Mouse (Mus musculus): ENCODE data around the gene Wipf2.
"Not testable (repeated sequence)": the region's sequence is repeated elsewhere in the genome, so short reads cannot be mapped to it uniquely, and the experiment has no call there.

Wipf2 gene

GRCm38 (mm10) chr11:98907437-98908173, 44.2 kb downstream of the Wipf2 start, which contains the start of gene Cdc6:
TSS of gene Cdc6 (plus strand) at chr11:98907801.
- DNase-seq (ENCODE audit: low spot score), result peak; percentile 97

GRCm38 (mm10) chr11:98909654-98910053, 46.2 kb downstream of the Wipf2 start:
- peak; percentile 70 for DNase-seq (ENCODE audit: low spot score)

GRCm38 (mm10) chr11:98910415-98910814, 47.0 kb downstream of the Wipf2 start:
- DNase-seq (ENCODE audit: low spot score), result no peak

GRCm38 (mm10) chr11:98911498-98911897, 48.1 kb downstream of the Wipf2 start:
- DNase-seq (ENCODE audit: low spot score), result no peak

GRCm38 (mm10) chr11:98914196-98914595, 50.8 kb downstream of the Wipf2 start:
- DNase-seq (ENCODE audit: low spot score), result no peak

- DNase-seq (ENCODE audit: low spot score), result not testable (repeated sequence)
These were observed 52.9 kb downstream of the Wipf2 start for GRCm38 (mm10) chr11:98916376-98916775.

- DNase-seq (ENCODE audit: low spot score), result no peak
These were observed 54.1 kb downstream of the Wipf2 start for GRCm38 (mm10) chr11:98917428-98918005.

GRCm38 (mm10) chr11:98918231-98918630, 54.8 kb downstream of the Wipf2 start:
- peak; percentile 66 for DNase-seq (ENCODE audit: low spot score)

- no peak for DNase-seq (ENCODE audit: low spot score)
These were observed 55.6 kb downstream of the Wipf2 start for GRCm38 (mm10) chr11:98919009-98919408.

- peak; percentile 87 for DNase-seq (ENCODE audit: low spot score)
These were observed 58.4 kb downstream of the Wipf2 start for GRCm38 (mm10) chr11:98921813-98922212.

- peak; percentile 85 for DNase-seq (ENCODE audit: low spot score)
These were observed 58.9 kb downstream of the Wipf2 start for GRCm38 (mm10) chr11:98922307-98922706.

- DNase-seq (ENCODE audit: low spot score), result peak; percentile 73
These were observed 59.6 kb downstream of the Wipf2 start for GRCm38 (mm10) chr11:98922851-98923711.

- no peak for DNase-seq (ENCODE audit: low spot score)
These were observed 61.3 kb downstream of the Wipf2 start for GRCm38 (mm10) chr11:98924633-98925175.

GRCm38 (mm10) chr11:98925265-98925721, 61.9 kb downstream of the Wipf2 start:
- peak; percentile 61 for DNase-seq (ENCODE audit: low spot score)

- no peak for DNase-seq (ENCODE audit: low spot score)
These were observed 62.5 kb downstream of the Wipf2 start for GRCm38 (mm10) chr11:98925868-98926311.

GRCm38 (mm10) chr11:98926553-98926952, 63.1 kb downstream of the Wipf2 start:
- DNase-seq (ENCODE audit: low spot score), result no peak

- no peak for DNase-seq (ENCODE audit: low spot score)
These were observed 64.1 kb downstream of the Wipf2 start, which contains the start of gene Rara for GRCm38 (mm10) chr11:98927438-98928076. TSS of gene Rara (plus strand) at chr11:98927818.

- DNase-seq (ENCODE audit: low spot score), result peak; percentile 78
These were observed 64.9 kb downstream of the Wipf2 start for GRCm38 (mm10) chr11:98928186-98928893.

- DNase-seq (ENCODE audit: low spot score), result peak; percentile 89
These were observed 66.1 kb downstream of the Wipf2 start for GRCm38 (mm10) chr11:98929503-98929902.

GRCm38 (mm10) chr11:98930127-98930601, 66.7 kb downstream of the Wipf2 start:
- peak; percentile 76 for DNase-seq (ENCODE audit: low spot score)

All from MN1 (cell line).